Mouse (Mus musculus): ENCODE results near the gene Adk. TPM values are rescaled to one million over a fixed set of nuclear protein-coding genes. Genes with fewer than 3 reads are reported as not detected.

The Adk gene
- polyA plus RNA-seq, 1 experiment = 27.3 TPM

GRCm38 (mm10) chr14:21452581-21452980, 400.2 kb downstream of the Adk start:
- Histone ChIP-seq H3K4me1 (ENCODE audit: control insufficient read depth, insufficient read depth, low read length) (no peaks in the 10 kb centered on the region), H3K4me3 (replicated peaks; ENCODE audit: control insufficient read depth, low read depth, low read length) (no peak overlapping the region), H3K27ac (ENCODE audit: control insufficient read depth, insufficient read depth, low read depth, low read length, poor library complexity) (no peak overlapping the region)
- WGBS = 78% methylated on average over 4 of the region's 4 CpGs
- TF ChIP-seq POLR2A (IDR thresholded peaks at IDR 0.05; ENCODE audit: borderline replicate concordance, control insufficient read depth, low read depth, low read length) = no peak
- no peak for TF ChIP-seq CTCF (IDR thresholded peaks at IDR 0.05; ENCODE audit: control insufficient read depth, insufficient read depth, low read length)

DNA sequence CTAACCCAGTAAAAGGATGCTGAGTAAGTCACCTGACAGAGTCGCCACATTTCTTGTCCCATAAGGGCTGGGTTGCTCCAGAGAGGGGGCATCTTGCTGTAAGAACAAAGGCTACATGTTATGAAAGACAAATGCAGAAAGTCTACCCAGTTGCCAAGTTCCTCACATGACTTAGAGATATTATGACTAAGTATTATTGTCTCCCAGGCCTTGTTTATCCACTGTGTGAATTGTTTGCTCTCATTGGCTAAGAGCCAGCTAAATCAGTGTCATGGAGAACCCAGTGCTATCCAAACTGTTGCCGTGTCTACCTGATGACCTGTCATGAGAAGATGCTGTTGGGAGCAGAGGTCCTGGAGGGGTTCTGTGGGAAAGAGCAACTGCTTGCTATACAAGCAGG, 401.5 kb downstream of the Adk start:
- Histone ChIP-seq H3K4me3 (replicated peaks; ENCODE audit: control insufficient read depth, low read depth, low read length) (no peak overlapping the region), H3K27ac (ENCODE audit: control insufficient read depth, insufficient read depth, low read depth, low read length, poor library complexity) (no peak overlapping the region), H3K4me1 (ENCODE audit: control insufficient read depth, insufficient read depth, low read length) (no peaks in the 10 kb centered on the region)
- TF ChIP-seq POLR2A (IDR thresholded peaks at IDR 0.05; ENCODE audit: borderline replicate concordance, control insufficient read depth, low read depth, low read length) = no peak
- no peak for TF ChIP-seq CTCF (IDR thresholded peaks at IDR 0.05; ENCODE audit: control insufficient read depth, insufficient read depth, low read length)
- 72% methylated on average over 2 of the region's 2 CpGs for WGBS

DNA sequence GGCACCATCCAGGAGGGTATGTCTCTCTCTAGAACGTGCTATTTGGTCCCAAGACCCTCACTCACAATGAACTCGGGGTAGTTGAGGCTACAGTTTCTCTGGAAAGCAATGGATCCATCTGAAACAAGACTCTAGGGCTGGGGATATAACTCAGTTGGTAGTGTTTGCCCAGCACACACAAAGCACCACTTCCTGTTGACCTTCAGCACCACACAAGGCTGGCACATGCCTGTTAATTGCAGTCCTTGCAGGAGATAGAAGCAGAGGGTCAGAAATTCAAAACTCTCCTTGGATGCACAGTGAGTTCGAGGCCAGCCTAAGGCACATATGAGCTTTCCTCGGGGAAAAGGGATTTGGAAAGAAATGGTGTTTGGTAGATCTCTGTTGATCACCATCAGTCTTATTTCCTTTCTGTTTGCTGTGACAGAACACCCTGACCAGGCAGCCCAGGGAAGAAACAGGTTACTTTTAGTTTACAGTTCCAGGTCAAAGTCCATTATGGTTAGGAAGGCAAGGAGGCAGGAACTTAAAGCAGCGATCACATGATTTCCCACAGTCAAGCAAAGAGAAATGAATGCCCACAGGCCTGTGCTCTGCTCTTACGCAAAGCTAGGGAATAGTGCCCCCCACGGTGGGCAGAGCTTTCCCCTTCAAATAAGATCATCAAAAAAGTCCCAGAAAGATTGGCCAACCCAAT, 403.4 kb downstream of the Adk start:
- no peak for TF ChIP-seq CTCF (IDR thresholded peaks at IDR 0.05; ENCODE audit: control insufficient read depth, insufficient read depth, low read length)
- TF ChIP-seq POLR2A (IDR thresholded peaks at IDR 0.05; ENCODE audit: borderline replicate concordance, control insufficient read depth, low read depth, low read length) = no peak
- Histone ChIP-seq H3K4me1 (ENCODE audit: control insufficient read depth, insufficient read depth, low read length) (no peaks in the 10 kb centered on the region), H3K27ac (ENCODE audit: control insufficient read depth, insufficient read depth, low read depth, low read length, poor library complexity) (no peak overlapping the region), H3K4me3 (replicated peaks; ENCODE audit: control insufficient read depth, low read depth, low read length) (no peak overlapping the region)
- 82% methylated on average over 7 of the region's 7 CpGs for WGBS

GRCm38 (mm10) chr14:21456526-21456925, 404.2 kb downstream of the Adk start:
- Histone ChIP-seq H3K4me3 (replicated peaks; ENCODE audit: control insufficient read depth, low read depth, low read length) (no peak overlapping the region), H3K27ac (ENCODE audit: control insufficient read depth, insufficient read depth, low read depth, low read length, poor library complexity) (no peak overlapping the region), H3K4me1 (ENCODE audit: control insufficient read depth, insufficient read depth, low read length) (no peaks in the 10 kb centered on the region)
- TF ChIP-seq POLR2A (IDR thresholded peaks at IDR 0.05; ENCODE audit: borderline replicate concordance, control insufficient read depth, low read depth, low read length) (no peak), CTCF (IDR thresholded peaks at IDR 0.05; ENCODE audit: control insufficient read depth, insufficient read depth, low read length) (no peak)

DNA sequence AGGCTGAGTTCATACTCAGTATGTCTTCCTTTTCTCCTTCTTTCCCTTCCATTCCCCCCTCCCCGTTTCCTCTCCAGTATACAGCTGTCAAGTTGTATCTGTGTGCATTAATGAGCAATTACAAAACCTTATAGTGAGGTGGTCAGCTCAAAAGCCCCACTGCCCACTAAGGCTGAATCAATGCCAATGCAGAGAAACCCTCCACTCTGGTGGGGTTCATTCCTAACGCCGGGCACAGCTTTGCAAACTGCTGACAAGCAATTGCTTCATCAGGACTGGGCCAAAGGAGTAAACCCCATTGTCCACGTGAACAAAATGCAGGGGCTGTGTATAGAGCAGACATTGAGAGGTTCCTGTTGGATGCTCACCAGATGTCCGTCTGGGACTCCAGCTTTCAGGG, 405.5 kb downstream of the Adk start:
- Histone ChIP-seq H3K4me3 (replicated peaks; ENCODE audit: control insufficient read depth, low read depth, low read length) (no peak overlapping the region), H3K27ac (ENCODE audit: control insufficient read depth, insufficient read depth, low read depth, low read length, poor library complexity) (no peak overlapping the region), H3K4me1 (ENCODE audit: control insufficient read depth, insufficient read depth, low read length) (no peaks in the 10 kb centered on the region)
- TF ChIP-seq CTCF (IDR thresholded peaks at IDR 0.05; ENCODE audit: control insufficient read depth, insufficient read depth, low read length) = no peak
- no peak for TF ChIP-seq POLR2A (IDR thresholded peaks at IDR 0.05; ENCODE audit: borderline replicate concordance, control insufficient read depth, low read depth, low read length)
- WGBS = 78% methylated on average over 5 of the region's 5 CpGs

GRCm38 (mm10) chr14:21458696-21459095, 406.3 kb downstream of the Adk start:
- no peak overlapping the region for H3K4me3 ChIP-seq (replicated peaks; ENCODE audit: control insufficient read depth, low read depth, low read length)
- 81% methylated on average over 7 of the region's 7 CpGs for WGBS
- H3K27ac ChIP-seq (ENCODE audit: control insufficient read depth, insufficient read depth, low read depth, low read length, poor library complexity) = no peak overlapping the region
- no peaks in the 10 kb centered on the region for H3K4me1 ChIP-seq (ENCODE audit: control insufficient read depth, insufficient read depth, low read length)
- no peak for TF ChIP-seq POLR2A (IDR thresholded peaks at IDR 0.05; ENCODE audit: borderline replicate concordance, control insufficient read depth, low read depth, low read length)
- no peak for TF ChIP-seq CTCF (IDR thresholded peaks at IDR 0.05; ENCODE audit: control insufficient read depth, insufficient read depth, low read length)

- TF ChIP-seq POLR2A (IDR thresholded peaks at IDR 0.05; ENCODE audit: borderline replicate concordance, control insufficient read depth, low read depth, low read length) (no peak), CTCF (IDR thresholded peaks at IDR 0.05; ENCODE audit: control insufficient read depth, insufficient read depth, low read length) (no peak)
- WGBS = 78% methylated on average over 4 of the region's 4 CpGs
- Histone ChIP-seq H3K4me1 (ENCODE audit: control insufficient read depth, insufficient read depth, low read length) (no peaks in the 10 kb centered on the region), H3K27ac (ENCODE audit: control insufficient read depth, insufficient read depth, low read depth, low read length, poor library complexity) (no peak overlapping the region), H3K4me3 (replicated peaks; ENCODE audit: control insufficient read depth, low read depth, low read length) (no peak overlapping the region)
These were observed 406.8 kb downstream of the Adk start for GRCm38 (mm10) chr14:21459163-21459562.

DNA sequence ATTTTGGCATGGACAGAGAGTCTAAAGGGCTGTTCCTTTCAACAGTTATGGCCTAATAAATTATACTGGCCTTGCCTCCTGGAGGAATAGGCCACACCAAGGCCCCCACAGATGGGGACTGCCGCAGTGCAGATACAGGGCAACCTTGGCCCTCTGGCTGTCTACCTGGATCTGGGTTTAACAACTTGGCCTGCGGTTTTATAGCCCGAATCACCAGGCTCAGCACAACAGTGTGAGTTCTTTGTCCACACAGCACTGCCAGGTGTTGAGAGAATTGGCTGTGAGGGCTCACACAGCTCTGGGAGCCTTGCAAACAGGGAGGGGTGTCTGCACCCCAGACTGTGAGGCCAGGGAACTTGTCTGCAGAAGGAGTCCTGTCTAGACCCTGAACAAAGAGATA, 410.0 kb downstream of the Adk start:
- WGBS = 80% methylated on average over 3 of the region's 3 CpGs
- H3K4me3 ChIP-seq (replicated peaks; ENCODE audit: control insufficient read depth, low read depth, low read length) = no peak overlapping the region
- TF ChIP-seq CTCF (IDR thresholded peaks at IDR 0.05; ENCODE audit: control insufficient read depth, insufficient read depth, low read length) = no peak
- TF ChIP-seq POLR2A (IDR thresholded peaks at IDR 0.05; ENCODE audit: borderline replicate concordance, control insufficient read depth, low read depth, low read length) = no peak

More for the DNA sequence above, 410.0 kb downstream of the Adk start:
- no peak overlapping the region for H3K27ac ChIP-seq (ENCODE audit: control insufficient read depth, insufficient read depth, low read depth, low read length, poor library complexity)
- no peaks in the 10 kb centered on the region for H3K4me1 ChIP-seq (ENCODE audit: control insufficient read depth, insufficient read depth, low read length)
